Mouse (Mus musculus) small intestine, adult 2 months (tissue): ENCODE results near the gene Plscr3.

ENCODE experiments used
- CTCF ChIP-seq: fragments of 200-500 bp; IDR thresholded peaks from 2 replicates; pipeline ENCODE4 v1.5.1; 2012; ENCODE audit warnings: low read depth, mild to moderate bottlenecking, control low read depth, inconsistent platforms, low read length, moderate library complexity, mixed read lengths; ENCODE audit not compliant: insufficient replicate concordance, insufficient read length; ENCODE audit errors: extremely low read depth
- POLR2A ChIP-seq: fragments of 200-500 bp; IDR thresholded peaks from 2 replicates; pipeline ENCODE4 v1.6.1; 2012; ENCODE audit warnings: low read depth, mild to moderate bottlenecking, control low read depth, inconsistent platforms, low read length, moderate library complexity

- TF ChIP-seq CTCF (no peak), POLR2A (no peak)
Measured at GRCm38 (mm10) chr11:69848021-69848420, 1.8 kb downstream of the Plscr3 start.
